Mouse (Mus musculus): ENCODE results near the gene Hbp1. TPM values are rescaled to one million over a fixed set of nuclear protein-coding genes. Genes with fewer than 3 reads are reported as not detected.

Gene Hbp1
- total and polyA plus RNA-seq, 2 experiments from 2014 or later, result 38.5 to 48.4 TPM

- no peak overlapping the region for H3K4me3 ChIP-seq (ENCODE audit: low read depth, low read length)
- H3K36me3 ChIP-seq (ENCODE audit: insufficient read depth), result peaks cover 7% of the 10 kb centered on the region
- H3K27me3 ChIP-seq (ENCODE audit: insufficient read depth, low read length), result no peaks in the 10 kb centered on the region
- WGBS, result 38% methylated on average over 13 of the region's 13 CpGs
- no peaks in the 10 kb centered on the region for H3K9me3 ChIP-seq (ENCODE audit: low read length)
- no peak for TF ChIP-seq CTCF (IDR thresholded peaks at IDR 0.05; ENCODE audit: low read depth)
- no peak overlapping the region for H3K4me2 ChIP-seq (ENCODE audit: low read depth)
- ATAC-seq (peak; percentile 61), DNase-seq (peak; percentile 53)
- no peak overlapping the region for H3K9ac ChIP-seq
- H3K27ac ChIP-seq (ENCODE audit: low read depth, low read length), result no peak overlapping the region
- no peaks in the 10 kb centered on the region for H3K4me1 ChIP-seq (ENCODE audit: insufficient read depth)
Observed at GRCm38 (mm10) chr12:31973473-31974172, 23.3 kb upstream of the Hbp1 start.

GRCm38 (mm10) chr12:31971547-31971946, 21.2 kb upstream of the Hbp1 start:
- no peaks in the 10 kb centered on the region for H3K27me3 ChIP-seq (ENCODE audit: insufficient read depth, low read length)
- no peak for TF ChIP-seq CTCF (IDR thresholded peaks at IDR 0.05; ENCODE audit: low read depth)
- no peak overlapping the region for H3K4me3 ChIP-seq (ENCODE audit: low read depth, low read length)
- no peaks in the 10 kb centered on the region for H3K4me1 ChIP-seq (ENCODE audit: insufficient read depth)
- H3K9me3 ChIP-seq (ENCODE audit: low read length), result no peaks in the 10 kb centered on the region
- H3K4me2 ChIP-seq (ENCODE audit: low read depth), result no peak overlapping the region
- no peak overlapping the region for H3K27ac ChIP-seq (ENCODE audit: low read depth, low read length)
- DNase-seq (no peak), ATAC-seq (no peak)
- WGBS, result 90% methylated on average over 8 of the region's 8 CpGs
- peaks cover 7% of the 10 kb centered on the region for H3K36me3 ChIP-seq (ENCODE audit: insufficient read depth)
- H3K9ac ChIP-seq, result no peak overlapping the region

GRCm38 (mm10) chr12:31969111-31969510, 18.8 kb upstream of the Hbp1 start:
- Histone ChIP-seq H3K27ac (ENCODE audit: low read depth, low read length) (no peak overlapping the region), H3K4me2 (ENCODE audit: low read depth) (no peak overlapping the region), H3K36me3 (ENCODE audit: insufficient read depth) (peaks cover 7% of the 10 kb centered on the region), H3K4me3 (ENCODE audit: low read depth, low read length) (no peak overlapping the region), H3K4me1 (ENCODE audit: insufficient read depth) (no peaks in the 10 kb centered on the region), H3K27me3 (ENCODE audit: insufficient read depth, low read length) (no peaks in the 10 kb centered on the region), H3K9ac (no peak overlapping the region), H3K9me3 (ENCODE audit: low read length) (no peaks in the 10 kb centered on the region)
- DNase-seq, result no peak
- TF ChIP-seq CTCF (IDR thresholded peaks at IDR 0.05; ENCODE audit: low read depth), result no peak
- ATAC-seq, result no peak
- WGBS, result 14% methylated on average over 1 of the region's 1 CpGs

- 3% methylated on average over 2 of the region's 2 CpGs for WGBS
- Histone ChIP-seq H3K27ac (ENCODE audit: low read depth, low read length) (no peak overlapping the region), H3K4me1 (ENCODE audit: insufficient read depth) (no peaks in the 10 kb centered on the region), H3K4me2 (ENCODE audit: low read depth) (no peak overlapping the region), H3K36me3 (ENCODE audit: insufficient read depth) (peaks cover 7% of the 10 kb centered on the region), H3K27me3 (ENCODE audit: insufficient read depth, low read length) (no peaks in the 10 kb centered on the region), H3K4me3 (ENCODE audit: low read depth, low read length) (no peak overlapping the region), H3K9ac (no peak overlapping the region), H3K9me3 (ENCODE audit: low read length) (no peaks in the 10 kb centered on the region)
- peak; percentile 95 for TF ChIP-seq CTCF (IDR thresholded peaks at IDR 0.05; ENCODE audit: low read depth)
- DNase-seq (peak; percentile 85), ATAC-seq (peak; percentile 69)
Observed at GRCm38 (mm10) chr12:31967536-31967935, 17.2 kb upstream of the Hbp1 start.

- ATAC-seq (no peak), DNase-seq (no peak)
- no peak overlapping the region for H3K9ac ChIP-seq
- no peaks in the 10 kb centered on the region for H3K9me3 ChIP-seq (ENCODE audit: low read length)
- no peak for TF ChIP-seq CTCF (IDR thresholded peaks at IDR 0.05; ENCODE audit: low read depth)
- H3K27ac ChIP-seq (ENCODE audit: low read depth, low read length), result no peak overlapping the region
- no peaks in the 10 kb centered on the region for H3K4me1 ChIP-seq (ENCODE audit: insufficient read depth)
- no peak overlapping the region for H3K4me2 ChIP-seq (ENCODE audit: low read depth)
- no peaks in the 10 kb centered on the region for H3K27me3 ChIP-seq (ENCODE audit: insufficient read depth, low read length)
- H3K4me3 ChIP-seq (ENCODE audit: low read depth, low read length), result no peak overlapping the region
- WGBS, result 79% methylated on average over 4 of the region's 4 CpGs
- H3K36me3 ChIP-seq (ENCODE audit: insufficient read depth), result peaks cover 5% of the 10 kb centered on the region
Observed at GRCm38 (mm10) chr12:31966405-31966804, 16.1 kb upstream of the Hbp1 start.

- Histone ChIP-seq H3K27me3 (ENCODE audit: insufficient read depth, low read length) (no peaks in the 10 kb centered on the region), H3K4me3 (ENCODE audit: low read depth, low read length) (no peak overlapping the region), H3K4me2 (ENCODE audit: low read depth) (no peak overlapping the region), H3K9me3 (ENCODE audit: low read length) (no peaks in the 10 kb centered on the region), H3K27ac (ENCODE audit: low read depth, low read length) (no peak overlapping the region), H3K4me1 (ENCODE audit: insufficient read depth) (no peaks in the 10 kb centered on the region), H3K9ac (no peak overlapping the region), H3K36me3 (ENCODE audit: insufficient read depth) (no peaks in the 10 kb centered on the region; the same call in 1 of the 2 replicates)
- peak; percentile 69 for DNase-seq
- TF ChIP-seq CTCF (IDR thresholded peaks at IDR 0.05; ENCODE audit: low read depth), result no peak
- 75% methylated on average over 12 of the region's 12 CpGs for WGBS
- peak; percentile 53 for ATAC-seq
Observed at GRCm38 (mm10) chr12:31965517-31966212, 15.3 kb upstream of the Hbp1 start.

- Histone ChIP-seq H3K27me3 (ENCODE audit: insufficient read depth, low read length) (no peaks in the 10 kb centered on the region), H3K9ac (no peak overlapping the region), H3K4me1 (ENCODE audit: insufficient read depth) (no peaks in the 10 kb centered on the region), H3K27ac (ENCODE audit: low read depth, low read length) (no peak overlapping the region), H3K4me3 (ENCODE audit: low read depth, low read length) (no peak overlapping the region), H3K36me3 (ENCODE audit: insufficient read depth) (no peaks in the 10 kb centered on the region; the same call in 1 of the 2 replicates), H3K9me3 (ENCODE audit: low read length) (no peaks in the 10 kb centered on the region), H3K4me2 (ENCODE audit: low read depth) (no peak overlapping the region)
- DNase-seq (no peak), ATAC-seq (no peak)
- 74% methylated on average over 6 of the region's 6 CpGs for WGBS
- TF ChIP-seq CTCF (IDR thresholded peaks at IDR 0.05; ENCODE audit: low read depth), result no peak
Observed at GRCm38 (mm10) chr12:31964074-31964473, 13.7 kb upstream of the Hbp1 start.

Data from forebrain, postnatal 0 days (tissue).